Mouse (Mus musculus) limb, embryonic 14.5 days (tissue): ENCODE measurements at regions not wholly inside any gene's neighbourhood (a gene's known extent, or its start where the extent isn't known, plus 50 kb on each side); places are given as distances from the start of the nearest gene placed in this dataset.

ENCODE experiments used
- ATAC-seq: fragments of 200-750 bp; cut with Nextera tagmentation; 2 replicates; pipeline ENCODE4 v1.8.0; 2017; ENCODE audit warnings: low read depth, moderate number of reproducible peaks, moderate TSS enrichment; ENCODE audit not compliant: low FRiP score
- DNase-seq: peaks from one replicate; pipeline ENCODE4 v3.0.0-alpha.2; 2015; ENCODE audit warnings: low spot score
- H3K27ac ChIP-seq: fragments of 300-500 bp; sonication (generic); replicated peaks from 2 replicates; pipeline ENCODE4 v1.5.1; 2014; ENCODE audit warnings: low read depth, mild to moderate bottlenecking, low read length, moderate library complexity, mixed read lengths
- H3K27me3 ChIP-seq: fragments of 300-500 bp; sonication (generic); 2 replicates; pipeline ENCODE4 v1.6.1; 2014; ENCODE audit warnings: low read length, mixed read lengths; ENCODE audit not compliant: control insufficient read depth, insufficient read depth
- H3K36me3 ChIP-seq: fragments of 300-500 bp; sonication (generic); 2 replicates; pipeline ENCODE4 v1.6.1; 2014; ENCODE audit warnings: mild to moderate bottlenecking, low read length, moderate library complexity, mixed read lengths; ENCODE audit not compliant: control insufficient read depth, insufficient read depth
- H3K4me1 ChIP-seq: fragments of 300-500 bp; sonication (generic); 2 replicates; pipeline ENCODE4 v1.6.1; 2014; ENCODE audit warnings: antibody characterized with exemption, low read length, mixed read lengths; ENCODE audit not compliant: control insufficient read depth, insufficient read depth
- H3K4me2 ChIP-seq: fragments of 300-500 bp; sonication (generic); replicated peaks from 2 replicates; pipeline ENCODE4 v1.6.1; 2014; ENCODE audit warnings: low read depth, mild to moderate bottlenecking, low read length, moderate library complexity; ENCODE audit not compliant: severe bottlenecking
- H3K4me3 ChIP-seq: fragments of 300-500 bp; sonication (generic); replicated peaks from 2 replicates; pipeline ENCODE4 v1.5.1; 2014; ENCODE audit warnings: low read length
- H3K9ac ChIP-seq: fragments of 300-500 bp; sonication (generic); 2 replicates; pipeline ENCODE4 v1.6.1; 2014; ENCODE audit warnings: mild to moderate bottlenecking, low read depth, low read length, moderate library complexity; ENCODE audit not compliant: severe bottlenecking
- H3K9me3 ChIP-seq: fragments of 300-500 bp; sonication (generic); 2 replicates; pipeline ENCODE4 v1.6.1; 2016; ENCODE audit warnings: low read length; ENCODE audit not compliant: control insufficient read depth
- POLR2A ChIP-seq: fragments of 200-500 bp; IDR thresholded peaks from 2 replicates; pipeline ENCODE4 v1.8.0; 2012; ENCODE audit warnings: inconsistent platforms, mild to moderate bottlenecking, moderate library complexity, borderline replicate concordance; ENCODE audit not compliant: insufficient read depth, insufficient read length; ENCODE audit errors: extremely low read depth
- WGBS: fragments of 180-500 bp; shearing (Covaris S2); extraction: QIAGEN DNeasy Blood & Tissue Kit; methylation state at CpG from one replicate; pipeline ENCODE4 v1.1.7; 2014; 5-methylcytosine and 5-hydroxymethylcytosine counted together

- ATAC-seq (no peak), DNase-seq (no peak)
- Histone ChIP-seq H3K36me3 (no peaks in the 10 kb centered on the region), H3K4me2 (no peak overlapping the region), H3K27ac (no peak overlapping the region), H3K9ac (no peak overlapping the region), H3K4me1 (no peaks in the 10 kb centered on the region), H3K27me3 (no peaks in the 10 kb centered on the region), H3K9me3 (no peaks in the 10 kb centered on the region), H3K4me3 (no peak overlapping the region)
- WGBS: 91% methylated on average over 1 of the region's 1 CpGs
- TF ChIP-seq POLR2A: no peak
Observed at GRCm38 (mm10) chr9:17556186-17556585, 735.7 kb upstream of the Chordc1 start.

DNA sequence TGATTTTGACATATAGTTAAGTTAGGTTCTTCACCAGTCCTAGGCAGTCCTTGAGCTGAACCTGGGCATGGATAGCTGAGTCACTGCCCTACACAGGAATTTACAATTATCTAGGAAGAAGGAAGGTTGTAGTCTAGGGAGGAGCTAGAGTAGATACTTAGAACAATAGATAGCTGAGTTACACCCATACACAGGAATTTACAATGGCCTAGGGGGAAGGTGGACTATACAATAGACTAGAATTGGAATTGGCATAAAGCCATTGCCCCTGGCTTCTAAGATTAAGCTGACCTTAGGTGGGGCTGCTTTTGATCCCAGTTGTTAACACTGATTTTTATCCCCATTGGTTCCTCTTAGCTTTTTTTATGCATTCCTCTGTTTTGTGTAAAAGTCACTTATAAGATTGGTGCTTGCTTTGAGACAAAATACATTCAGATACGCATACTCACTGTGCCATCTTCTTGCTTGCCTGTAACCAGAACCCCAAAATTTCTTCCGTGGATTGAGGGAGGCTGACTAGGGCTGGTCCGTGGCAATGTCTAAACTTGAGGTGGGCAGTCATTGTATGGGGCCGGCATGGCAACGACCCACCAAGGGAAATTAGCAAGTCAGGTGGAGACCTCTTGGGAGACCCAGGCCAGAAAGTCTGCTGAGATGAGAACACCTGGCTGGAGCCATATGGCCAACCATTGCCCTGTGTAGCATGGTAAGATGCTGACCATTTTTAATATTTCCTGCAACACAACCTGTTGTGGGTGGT is 734.1 kb upstream of the Chordc1 start:
- no peak overlapping the region for H3K9ac ChIP-seq
- no peak for DNase-seq
- no peak for ATAC-seq
- H3K27me3 ChIP-seq: no peaks in the 10 kb centered on the region
- H3K27ac ChIP-seq: no peak overlapping the region
- H3K4me1 ChIP-seq: no peaks in the 10 kb centered on the region
- H3K4me3 ChIP-seq: no peak overlapping the region
- no peaks in the 10 kb centered on the region for H3K36me3 ChIP-seq
- H3K9me3 ChIP-seq: no peaks in the 10 kb centered on the region
- TF ChIP-seq POLR2A: no peak
- 85% methylated on average over 5 of the region's 5 CpGs for WGBS
- no peak overlapping the region for H3K4me2 ChIP-seq

GRCm38 (mm10) chr9:17567784-17568518 is 724.0 kb upstream of the Chordc1 start:
- Histone ChIP-seq H3K9me3 (no peaks in the 10 kb centered on the region), H3K36me3 (no peaks in the 10 kb centered on the region), H3K27ac (no peak overlapping the region), H3K27me3 (no peaks in the 10 kb centered on the region), H3K4me2 (no peak overlapping the region), H3K9ac (no peak overlapping the region), H3K4me3 (no peak overlapping the region), H3K4me1 (no peaks in the 10 kb centered on the region)
- DNase-seq: no peak
- no peak for ATAC-seq
- 76% methylated on average over 3 of the region's 3 CpGs for WGBS
- TF ChIP-seq POLR2A: no peak

DNA sequence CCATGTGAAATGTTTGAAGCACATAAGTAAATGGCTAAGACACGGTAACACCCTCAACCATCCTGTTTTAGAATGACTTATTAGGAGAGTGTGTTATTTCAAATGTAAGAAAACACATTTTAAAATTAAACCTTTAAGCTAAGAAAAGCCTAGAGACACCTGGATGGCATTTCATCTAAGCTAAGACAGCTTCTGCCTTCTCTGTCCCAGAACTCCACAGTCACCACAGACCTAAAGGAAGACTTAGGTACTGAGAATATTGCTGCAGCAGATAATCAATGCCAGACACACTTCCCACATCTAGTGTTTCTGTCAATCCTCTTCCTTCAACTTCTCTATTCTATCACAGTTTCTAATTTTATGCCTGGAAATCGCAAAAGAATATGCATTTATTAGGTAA is 704.4 kb upstream of the Chordc1 start:
- Histone ChIP-seq H3K4me3 (no peak overlapping the region), H3K27me3 (no peaks in the 10 kb centered on the region), H3K9ac (no peak overlapping the region), H3K9me3 (no peaks in the 10 kb centered on the region), H3K4me2 (no peak overlapping the region), H3K4me1 (no peaks in the 10 kb centered on the region), H3K36me3 (no peaks in the 10 kb centered on the region), H3K27ac (no peak overlapping the region)
- no peak for DNase-seq
- no peak for ATAC-seq
- no peak for TF ChIP-seq POLR2A
- 67% methylated on average over 2 of the region's 2 CpGs for WGBS

GRCm38 (mm10) chr9:17587968-17588550 is 703.9 kb upstream of the Chordc1 start:
- no peak for TF ChIP-seq POLR2A
- Histone ChIP-seq H3K4me2 (no peak overlapping the region), H3K27me3 (no peaks in the 10 kb centered on the region), H3K9ac (no peak overlapping the region), H3K9me3 (no peaks in the 10 kb centered on the region), H3K4me1 (no peaks in the 10 kb centered on the region), H3K36me3 (no peaks in the 10 kb centered on the region), H3K27ac (no peak overlapping the region), H3K4me3 (no peak overlapping the region)
- ATAC-seq (peak; percentile 77), DNase-seq (peak; percentile 58)
- WGBS: 28% methylated on average over 2 of the region's 2 CpGs
